Mouse (Mus musculus): ENCODE data around the gene Gm9918.
"Not testable (repeated sequence)": the region's sequence is repeated elsewhere in the genome, so short reads cannot be mapped to it uniquely, and the experiment has no call there.

Gm9918 gene

GRCm38 (mm10) chr15:102270274-102270960 is at the start of gene Gm9918:
TSS of gene Gm9918 (plus strand) at chr15:102270563.
- DNase-seq: no peak

GRCm38 (mm10) chr15:102222386-102222785 is 48.0 kb upstream of the Gm9918 start:
- no peak for DNase-seq

DNA sequence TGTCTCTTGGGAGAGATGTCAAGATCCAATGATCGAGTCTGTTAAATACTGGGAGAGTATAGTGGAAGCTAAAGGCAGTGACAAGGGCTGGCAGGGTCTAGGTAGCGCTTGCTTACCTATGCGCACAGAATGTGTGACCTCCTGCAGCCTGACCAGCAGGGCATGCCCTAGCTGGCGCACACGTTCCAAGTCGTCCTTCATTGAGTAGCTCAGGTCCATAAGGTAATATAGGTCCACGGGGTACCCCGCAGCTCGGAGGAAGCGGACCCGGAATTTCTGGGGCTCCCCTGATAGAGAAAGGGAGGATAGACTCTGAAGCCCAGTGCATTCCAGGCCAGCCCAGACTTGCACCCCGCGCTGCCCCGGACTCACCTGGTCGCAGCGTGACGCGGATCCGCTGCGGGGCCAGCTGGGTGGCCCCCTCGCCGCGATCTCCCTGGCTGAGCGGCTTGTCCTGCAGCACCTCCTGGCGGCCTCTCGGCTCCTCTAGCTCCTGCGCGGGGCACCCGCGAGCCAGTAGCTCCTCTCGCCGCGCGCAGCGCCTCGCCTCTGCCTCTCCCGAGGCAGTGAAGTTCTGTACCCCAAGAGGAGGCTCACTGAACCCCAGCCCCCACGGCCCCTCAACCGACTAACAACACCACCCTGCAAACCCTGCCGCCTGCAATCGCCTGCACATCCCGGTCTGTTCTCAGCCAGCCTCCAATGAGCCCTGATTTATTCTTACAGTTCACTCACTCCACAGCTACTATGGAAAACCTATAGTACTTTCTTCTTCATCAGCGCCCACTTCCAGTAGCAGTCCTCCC is 46.0 kb upstream of the Gm9918 start:
- DNase-seq: peak; percentile 61

DNA sequence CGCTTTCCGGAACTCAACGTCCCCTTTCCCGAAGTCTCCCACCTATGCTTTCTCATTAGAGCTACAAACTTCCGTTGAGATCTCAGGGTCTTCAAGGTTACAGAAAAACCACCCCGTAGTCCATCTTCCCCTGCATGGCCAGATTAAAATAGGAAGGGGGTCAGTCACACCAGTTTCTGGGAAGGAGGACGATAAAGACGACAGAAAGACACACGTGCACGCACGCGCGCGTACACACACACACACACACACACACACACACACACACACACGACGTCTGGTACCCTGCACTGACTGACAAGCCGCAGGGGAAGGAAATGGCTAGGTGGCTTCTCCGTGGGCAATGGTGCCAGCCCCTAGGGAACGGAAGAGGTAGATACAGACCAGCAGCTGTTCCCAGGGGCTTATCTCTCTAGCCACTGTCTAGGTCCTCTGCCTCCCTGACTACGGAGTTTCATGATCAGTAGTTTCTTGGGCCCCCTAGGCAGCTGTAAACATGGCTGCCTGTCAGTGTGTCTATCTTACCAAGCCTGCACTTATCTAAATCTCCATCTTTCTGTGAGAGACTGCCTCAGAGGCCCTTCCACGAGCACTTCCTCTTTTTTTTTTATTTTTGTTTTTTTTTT is 45.3 kb upstream of the Gm9918 start:
- no peak for DNase-seq

- DNase-seq: not testable (repeated sequence)
Observed at GRCm38 (mm10) chr15:102225619-102226018, 44.7 kb upstream of the Gm9918 start.

- DNase-seq: no peak
Observed at GRCm38 (mm10) chr15:102230408-102231321, 39.7 kb upstream of the Gm9918 start.

GRCm38 (mm10) chr15:102231748-102232147 is 38.6 kb upstream of the Gm9918 start, which contains the start of gene Itgb7:
TSS of gene Itgb7 (minus strand) at chr15:102231944.
- no peak for DNase-seq

- no peak for DNase-seq
Observed at GRCm38 (mm10) chr15:102232764-102233163, 37.6 kb upstream of the Gm9918 start.

GRCm38 (mm10) chr15:102233896-102234295 is 36.5 kb upstream of the Gm9918 start:
- DNase-seq: no peak

- DNase-seq: no peak
Observed at GRCm38 (mm10) chr15:102235371-102236027, 34.9 kb upstream of the Gm9918 start.

GRCm38 (mm10) chr15:102238543-102239259 is 31.7 kb upstream of the Gm9918 start:
- no peak for DNase-seq

DNA sequence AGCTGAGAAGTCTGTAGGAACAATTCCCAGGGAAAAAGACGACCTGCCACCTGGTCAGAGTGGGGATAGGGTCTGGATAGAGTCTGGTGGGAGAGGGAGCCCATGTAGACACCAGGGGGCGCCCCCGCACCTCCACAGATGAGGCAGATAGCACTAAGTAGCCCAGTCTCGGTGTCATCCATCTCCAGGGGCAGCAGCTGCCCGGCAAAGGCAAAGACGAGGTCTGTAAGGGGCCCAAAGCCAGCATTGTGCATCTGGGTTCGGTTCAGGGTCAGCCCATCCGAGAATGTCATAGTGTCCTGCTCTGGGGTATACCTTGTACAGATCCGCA is 31.1 kb upstream of the Gm9918 start:
- DNase-seq: peak; percentile 71

GRCm38 (mm10) chr15:102239851-102240250 is 30.5 kb upstream of the Gm9918 start:
- DNase-seq: no peak

DNA sequence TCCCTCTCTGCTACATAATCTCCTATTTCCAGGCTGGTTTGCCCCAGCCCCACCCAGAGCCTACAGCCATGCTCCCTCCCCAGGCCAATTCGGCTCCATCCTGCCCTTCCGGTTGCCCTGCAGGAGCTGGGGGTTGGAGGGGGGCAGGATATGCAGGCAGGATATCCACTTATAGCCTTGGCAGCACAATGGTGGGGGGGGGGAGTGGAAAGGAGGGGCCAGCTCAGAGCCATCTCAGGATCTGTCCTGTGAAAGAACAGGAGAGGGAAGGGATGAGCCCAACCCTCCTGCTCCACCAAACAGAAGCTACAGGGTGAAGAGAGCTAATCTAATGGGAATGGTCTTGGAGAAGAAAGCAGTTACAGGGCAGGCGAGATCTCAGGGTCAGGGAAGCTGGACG is 29.8 kb upstream of the Gm9918 start:
- DNase-seq: peak; percentile 62

- DNase-seq: no peak
Observed at GRCm38 (mm10) chr15:102242404-102243228, 27.7 kb upstream of the Gm9918 start.

DNA sequence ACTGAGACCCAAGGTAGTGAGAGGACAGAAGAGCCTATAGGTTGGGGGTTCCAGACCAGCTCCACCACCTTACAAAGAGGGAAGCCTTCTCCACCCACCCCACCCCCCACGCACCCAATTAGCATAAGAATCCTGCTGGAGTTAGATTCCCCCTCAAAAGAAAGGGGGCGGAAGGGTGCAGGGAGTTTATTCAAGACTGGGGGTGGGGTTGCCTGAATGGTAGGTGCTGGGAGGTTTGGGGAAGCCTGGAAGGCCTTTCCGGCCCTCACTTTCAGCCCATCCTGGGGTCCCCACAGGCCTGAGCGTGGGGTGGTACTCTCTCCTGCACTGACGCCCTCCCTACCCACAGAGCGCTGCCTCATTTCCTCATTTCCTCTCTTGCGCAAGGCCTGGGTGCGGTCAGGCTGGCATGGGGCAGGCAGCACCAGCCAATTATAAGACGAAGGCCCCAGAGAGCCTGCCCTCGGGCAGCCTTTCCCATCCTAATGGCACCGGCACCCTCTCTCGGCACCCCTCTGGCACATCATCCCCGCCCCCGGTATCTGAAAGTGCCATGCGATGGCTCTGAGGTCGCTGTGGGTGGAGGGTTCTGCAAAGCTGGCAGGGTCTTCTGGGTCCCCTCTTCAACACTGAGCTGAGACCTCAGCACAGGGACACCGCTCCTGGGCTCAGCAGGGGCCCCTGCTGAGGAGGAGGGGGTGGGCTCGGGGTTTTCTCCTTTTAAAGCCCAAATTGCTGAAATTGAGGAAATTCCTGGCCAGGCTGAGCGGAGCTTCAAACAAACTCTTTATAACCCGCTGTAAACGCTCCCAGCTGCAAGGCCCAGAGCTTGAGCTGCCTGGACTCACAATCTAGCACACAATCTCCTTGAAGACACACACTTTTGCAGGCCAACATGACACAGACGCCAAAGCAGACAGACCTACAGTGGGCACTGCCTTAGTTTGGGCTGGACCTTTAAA is 26.9 kb upstream of the Gm9918 start:
- DNase-seq: peak; percentile 62

DNA sequence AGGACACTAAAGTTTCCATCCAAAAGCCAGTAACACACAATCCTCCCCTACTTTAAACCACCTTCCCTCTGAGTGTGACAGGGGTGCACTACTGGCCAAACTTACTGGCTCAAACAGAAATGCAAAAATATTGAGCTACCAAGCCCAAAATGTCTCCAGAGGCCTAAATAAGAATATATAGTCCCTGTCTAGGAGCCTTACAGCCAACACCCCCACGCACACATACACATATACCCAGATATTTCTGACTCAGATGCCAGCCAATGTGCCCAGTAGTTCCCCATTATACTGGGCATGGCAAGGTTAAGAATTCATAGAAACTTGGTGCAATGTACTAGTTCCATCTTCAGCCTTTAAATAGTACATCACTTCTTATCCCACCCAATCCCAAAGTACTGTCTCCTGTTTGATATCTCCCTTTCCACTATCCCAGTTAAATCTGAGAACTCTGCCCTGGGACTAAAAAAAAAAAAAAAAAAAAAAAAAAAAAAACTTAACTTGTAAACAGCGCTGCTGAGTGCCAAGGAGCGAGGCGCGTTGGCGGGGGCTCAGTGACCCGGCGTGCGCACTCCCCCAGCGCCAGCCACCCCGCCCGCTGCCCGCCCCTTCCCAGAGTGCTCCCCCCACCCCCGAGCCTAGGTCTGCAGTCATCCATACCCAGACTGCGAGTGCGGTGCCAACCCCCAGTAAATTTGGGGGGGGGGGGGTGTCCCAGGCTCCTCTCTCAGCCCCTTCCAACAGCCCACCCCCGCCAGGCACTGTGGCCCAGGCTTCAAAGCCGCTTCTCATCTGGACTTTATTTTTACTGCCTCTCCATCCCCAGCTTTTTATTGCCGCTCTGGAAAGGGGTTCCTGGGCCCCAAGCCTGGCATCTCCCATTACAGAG is 25.8 kb upstream of the Gm9918 start:
- DNase-seq: no peak

DNA sequence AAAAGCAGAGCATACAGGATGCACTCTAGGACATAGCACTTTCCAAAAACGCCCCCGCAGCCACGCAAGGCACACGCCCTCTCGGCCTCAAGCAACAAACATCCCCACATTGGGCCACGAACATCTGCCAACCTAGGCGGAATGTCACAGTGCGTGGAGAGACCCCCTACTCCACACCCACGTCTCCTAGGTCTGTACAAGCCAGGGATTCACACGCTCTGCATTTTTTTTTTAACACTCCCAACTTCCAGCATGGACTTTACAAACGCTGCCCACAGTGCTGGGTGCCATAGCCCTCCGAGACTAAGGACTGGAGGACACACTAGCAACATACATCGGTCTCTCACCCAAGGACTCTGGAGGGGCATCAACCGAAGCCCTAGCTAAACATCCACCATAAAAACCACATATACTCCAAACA is 24.9 kb upstream of the Gm9918 start:
- no peak for DNase-seq

Measured in kidney, adult 11 months (tissue).